Mouse (Mus musculus) midbrain, postnatal 0 days (tissue): Measurements from ENCODE around the gene Glyat. TPM values are rescaled to one million over a fixed set of nuclear protein-coding genes. Genes with fewer than 3 reads are reported as not detected.

ENCODE experiments used
- ATAC-seq: fragments of 200-750 bp; cut with Nextera tagmentation; 2 replicates; pipeline ENCODE4 v1.8.0; 2017; ENCODE audit warnings: moderate number of reproducible peaks, mild to moderate bottlenecking, moderate TSS enrichment, moderate library complexity; ENCODE audit not compliant: low FRiP score
- DNase-seq: peaks from one replicate; pipeline ENCODE4 v3.0.0-alpha.2; 2015; ENCODE audit warnings: low spot score
- H3K27ac ChIP-seq: fragments of 300-500 bp; sonication (generic); 2 replicates; pipeline ENCODE4 v1.5.1; 2014; ENCODE audit warnings: low read depth, mild to moderate bottlenecking, low read length, mixed read lengths
- H3K27me3 ChIP-seq: fragments of 300-500 bp; sonication (generic); 2 replicates; pipeline ENCODE4 v1.6.1; 2014; ENCODE audit warnings: low read length, control low read depth, mixed read lengths; ENCODE audit not compliant: insufficient read depth
- H3K36me3 ChIP-seq: fragments of 300-500 bp; sonication (generic); 2 replicates; pipeline ENCODE4 v1.6.1; 2014; ENCODE audit warnings: low read length, control low read depth, mixed read lengths; ENCODE audit not compliant: insufficient read depth
- H3K4me1 ChIP-seq: fragments of 300-500 bp; sonication (generic); 2 replicates; pipeline ENCODE4 v1.6.1; 2014; ENCODE audit warnings: mild to moderate bottlenecking, control low read depth, antibody characterized with exemption, low read length, mixed read lengths; ENCODE audit not compliant: insufficient read depth
- H3K4me2 ChIP-seq: fragments of 300-500 bp; sonication (generic); 2 replicates; pipeline ENCODE4 v1.6.1; 2014; ENCODE audit warnings: low read depth, mild to moderate bottlenecking, low read length, mixed read lengths; ENCODE audit not compliant: poor library complexity, severe bottlenecking
- H3K4me3 ChIP-seq: fragments of 300-500 bp; sonication (generic); 2 replicates; pipeline ENCODE4 v1.5.1; 2014; ENCODE audit warnings: low read depth, mild to moderate bottlenecking, low read length, moderate library complexity
- H3K9ac ChIP-seq: fragments of 300-500 bp; sonication (generic); replicated peaks from 2 replicates; pipeline ENCODE4 v1.6.1; 2014; ENCODE audit warnings: mild to moderate bottlenecking, low read length, moderate library complexity, mixed read lengths; ENCODE audit not compliant: poor library complexity, severe bottlenecking
- H3K9me3 ChIP-seq: fragments of 300-500 bp; sonication (generic); 2 replicates; pipeline ENCODE4 v1.6.1; 2016; ENCODE audit warnings: low read length, control low read depth
- CTCF ChIP-seq: IDR thresholded peaks from 2 replicates; pipeline ENCODE4 v1.5.1; 2016; ENCODE audit warnings: antibody characterized with exemption, mild to moderate bottlenecking
- WGBS: fragments of 180-500 bp; shearing (Covaris S2); extraction: QIAGEN DNeasy Blood & Tissue Kit; methylation state at CpG from one replicate; pipeline ENCODE4 v1.1.7; 2014; 5-methylcytosine and 5-hydroxymethylcytosine counted together
- polyA plus RNA-seq: library from polyadenylated mRNA; unstranded; fragments of >200 nt; fragmentation: Nextera tagmentation; extraction: Ambion mirVana; gene quantifications from 2 replicates; pipeline ENCODE4 v1.2.1, GENCODE M21; 2015
- total RNA-seq: library from RNA; depleted of rRNA; stranded (reverse); fragments of >200 nt; gene quantifications from 2 replicates; pipeline ENCODE4 v1.2.3, GENCODE M21; 2014

Gene Glyat
- total and polyA plus RNA-seq, 2 experiments from 2014 or later, result not detected

- no peak; the same call in 1 of the 2 replicates for TF ChIP-seq CTCF
- Histone ChIP-seq H3K4me3 (peak overlapping the region; percentile 76), H3K4me2 (peak overlapping the region; percentile 57), H3K36me3 (no peaks in the 10 kb centered on the region), H3K9me3 (no peaks in the 10 kb centered on the region), H3K27me3 (no peaks in the 10 kb centered on the region), H3K9ac (peak overlapping the region; percentile 89), H3K27ac (peak overlapping the region; percentile 89), H3K4me1 (peaks cover 3% of the 10 kb centered on the region; the same call in 1 of the 2 replicates)
- ATAC-seq (peak; percentile 70), DNase-seq (peak; percentile 19)
- WGBS, result 14% methylated on average over 23 of the region's 23 CpGs
Measured at GRCm38 (mm10) chr19:12596290-12597072, 36.6 kb upstream of the Glyat start.

- H3K27me3 ChIP-seq, result no peaks in the 10 kb centered on the region
- no peaks in the 10 kb centered on the region for H3K9me3 ChIP-seq
- 62% methylated on average over 3 of the region's 3 CpGs for WGBS
- peak overlapping the region; percentile 89; the same call in 1 of the 2 replicates for H3K27ac ChIP-seq
- DNase-seq, result peak; percentile 31
- no peak for TF ChIP-seq CTCF
- H3K4me2 ChIP-seq, result peak overlapping the region; percentile 57
- H3K4me1 ChIP-seq, result peaks cover 3% of the 10 kb centered on the region; the same call in 1 of the 2 replicates
- peak overlapping the region; percentile 89 for H3K9ac ChIP-seq
- no peaks in the 10 kb centered on the region for H3K36me3 ChIP-seq
- H3K4me3 ChIP-seq, result peak overlapping the region; percentile 76
- no peak for ATAC-seq
Measured at GRCm38 (mm10) chr19:12597073-12597405, 36.1 kb upstream of the Glyat start.

- WGBS, result 71% methylated on average over 3 of the region's 3 CpGs
- Histone ChIP-seq H3K4me2 (no peak overlapping the region), H3K27me3 (no peaks in the 10 kb centered on the region), H3K36me3 (no peaks in the 10 kb centered on the region), H3K9ac (no peak overlapping the region), H3K9me3 (no peaks in the 10 kb centered on the region), H3K4me3 (no peak overlapping the region), H3K4me1 (peaks cover 3% of the 10 kb centered on the region; the same call in 1 of the 2 replicates), H3K27ac (no peak overlapping the region)
- DNase-seq (no peak), ATAC-seq (no peak)
- no peak for TF ChIP-seq CTCF
Measured at GRCm38 (mm10) chr19:12598674-12599073, 34.4 kb upstream of the Glyat start.

GRCm38 (mm10) chr19:12599674-12600073 lies 33.4 kb upstream of the Glyat start, which contains the start of gene Gm4952:
Gene Gm4952, plus strand, starts transcription at chr19:12599974.
- no peak for TF ChIP-seq CTCF
- DNase-seq (no peak), ATAC-seq (no peak)
- H3K4me3 ChIP-seq, result no peak within 1 kb of the TSS
- no peak within 1 kb of the TSS for H3K4me2 ChIP-seq
- H3K9ac ChIP-seq, result no peak within 1 kb of the TSS
- no peak within 1 kb of the TSS for H3K27ac ChIP-seq
- H3K4me1 ChIP-seq, result peaks cover 3% of the 10 kb centered on the region; the same call in 1 of the 2 replicates
- no peaks in the 10 kb centered on the region for H3K27me3 ChIP-seq
- WGBS, result 66% methylated on average over 1 of the region's 1 CpGs
- H3K36me3 ChIP-seq, result no peaks in the 10 kb centered on the region
- no peaks in the 10 kb centered on the region for H3K9me3 ChIP-seq

- H3K27ac ChIP-seq, result no peak overlapping the region
- no peak for ATAC-seq
- H3K36me3 ChIP-seq, result no peaks in the 10 kb centered on the region
- H3K4me1 ChIP-seq, result peaks cover 3% of the 10 kb centered on the region; the same call in 1 of the 2 replicates
- H3K9ac ChIP-seq, result no peak overlapping the region
- no peak overlapping the region for H3K4me3 ChIP-seq
- DNase-seq, result no peak
- TF ChIP-seq CTCF, result no peak
- H3K4me2 ChIP-seq, result no peak overlapping the region
- 54% methylated on average over 2 of the region's 2 CpGs for WGBS
- H3K27me3 ChIP-seq, result no peaks in the 10 kb centered on the region
- no peaks in the 10 kb centered on the region for H3K9me3 ChIP-seq
Measured at GRCm38 (mm10) chr19:12600684-12601480, 32.2 kb upstream of the Glyat start.

GRCm38 (mm10) chr19:12608336-12608735 lies 24.8 kb upstream of the Glyat start:
- H3K27ac ChIP-seq, result no peak overlapping the region
- H3K9me3 ChIP-seq, result no peaks in the 10 kb centered on the region
- no peak overlapping the region for H3K4me2 ChIP-seq
- H3K4me1 ChIP-seq, result no peaks in the 10 kb centered on the region
- no peaks in the 10 kb centered on the region for H3K27me3 ChIP-seq
- DNase-seq (no peak), ATAC-seq (no peak)
- no peak overlapping the region for H3K4me3 ChIP-seq
- H3K36me3 ChIP-seq, result no peaks in the 10 kb centered on the region
- no peak overlapping the region for H3K9ac ChIP-seq
- no peak for TF ChIP-seq CTCF
